Mouse (Mus musculus) gonadal fat pad, adult 2 months (tissue): ENCODE measurements around the gene Cyth3. TPM values are rescaled to one million over a fixed set of nuclear protein-coding genes. Genes with fewer than 3 reads are reported as not detected.

Source experiments
- DNase-seq: peaks from one replicate; pipeline ENCODE4 v3.0.0-alpha.2; 2012; ENCODE audit warnings: low read depth
- polyA plus RNA-seq: library from polyadenylated mRNA; depleted of rRNA; stranded (reverse); fragments of >200 nt; gene quantifications from 2 replicates; pipeline ENCODE4 v1.2.3, GENCODE M21; 2012; rRNA removed

Cyth3 gene
- 33.5 and 37.2 TPM in 2 replicates for polyA plus RNA-seq

GRCm38 (mm10) chr5:143621893-143622622 lies at the start of gene Cyth3:
Gene Cyth3, plus strand, starts transcription at chr5:143622447.
- no peak for DNase-seq

GRCm38 (mm10) chr5:143573067-143573466 lies 49.2 kb upstream of the Cyth3 start:
- no peak for DNase-seq

GRCm38 (mm10) chr5:143574261-143575178 lies 47.7 kb upstream of the Cyth3 start:
- no peak for DNase-seq

- no peak for DNase-seq
Observed at GRCm38 (mm10) chr5:143579537-143580203, 42.6 kb upstream of the Cyth3 start.

- no peak for DNase-seq
Observed at GRCm38 (mm10) chr5:143580982-143581381, 41.3 kb upstream of the Cyth3 start.

- DNase-seq = no peak
Observed at GRCm38 (mm10) chr5:143581874-143582273, 40.4 kb upstream of the Cyth3 start.

GRCm38 (mm10) chr5:143583081-143583480 lies 39.2 kb upstream of the Cyth3 start:
- no peak for DNase-seq

GRCm38 (mm10) chr5:143584982-143585381 lies 37.3 kb upstream of the Cyth3 start:
- DNase-seq = no peak

GRCm38 (mm10) chr5:143586386-143586785 lies 35.9 kb upstream of the Cyth3 start:
- no peak for DNase-seq

- DNase-seq = no peak
Observed at GRCm38 (mm10) chr5:143589108-143589507, 33.1 kb upstream of the Cyth3 start.

- DNase-seq = no peak
Observed at GRCm38 (mm10) chr5:143592926-143593325, 29.3 kb upstream of the Cyth3 start.

GRCm38 (mm10) chr5:143593563-143594146 lies 28.6 kb upstream of the Cyth3 start:
- no peak for DNase-seq

GRCm38 (mm10) chr5:143594291-143595065 lies 27.8 kb upstream of the Cyth3 start:
- no peak for DNase-seq

GRCm38 (mm10) chr5:143602051-143602450 lies 20.2 kb upstream of the Cyth3 start:
- no peak for DNase-seq

GRCm38 (mm10) chr5:143604157-143604774 lies 18.0 kb upstream of the Cyth3 start:
- DNase-seq = no peak

GRCm38 (mm10) chr5:143606756-143607155 lies 15.5 kb upstream of the Cyth3 start:
- no peak for DNase-seq

- DNase-seq = no peak
Observed at GRCm38 (mm10) chr5:143608175-143608574, 14.1 kb upstream of the Cyth3 start.

GRCm38 (mm10) chr5:143611954-143612353 lies 10.3 kb upstream of the Cyth3 start:
- DNase-seq = no peak

GRCm38 (mm10) chr5:143613265-143613664 lies 9.0 kb upstream of the Cyth3 start:
- no peak for DNase-seq

- DNase-seq = no peak
Observed at GRCm38 (mm10) chr5:143614519-143614918, 7.7 kb upstream of the Cyth3 start.

GRCm38 (mm10) chr5:143615353-143615752 lies 6.9 kb upstream of the Cyth3 start:
- DNase-seq = no peak
